Mouse (Mus musculus) kidney, adult 8-10 months (tissue): ENCODE results near the gene Rps21.
A peak's percentile ranks its signal among the peaks of the same experiment; 100 is the strongest.

Source experiments
- DNase-seq, 2 experiments: peaks; one replicate each; pipeline ENCODE4 v3.0.0; 2022

The Rps21 gene

DNA sequence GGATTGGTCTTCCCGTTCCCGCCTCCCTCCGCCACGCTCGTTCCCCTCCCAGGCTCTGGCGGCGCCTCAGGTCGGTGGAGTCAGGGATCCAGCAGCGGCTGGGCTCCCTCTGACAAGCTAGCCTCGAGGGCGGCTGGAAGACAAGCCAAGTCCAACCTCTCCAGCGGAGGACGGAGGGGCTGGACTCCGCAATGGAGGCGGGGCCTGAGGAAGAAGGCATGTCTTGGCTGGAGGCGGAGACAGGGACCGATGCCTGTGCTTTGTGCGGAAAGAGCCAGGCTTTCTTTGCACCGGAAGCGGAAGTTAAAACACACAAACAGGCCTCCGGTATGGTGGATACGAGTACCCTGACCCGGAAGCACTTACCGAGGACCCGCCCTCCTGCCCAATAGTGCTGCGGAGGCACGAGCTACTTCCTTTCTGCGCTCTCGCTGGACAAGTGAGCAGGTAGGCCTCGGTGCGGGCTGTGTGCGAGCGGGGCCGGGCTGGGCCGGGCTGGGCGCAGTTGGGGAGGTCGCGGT, at the start of gene Rps21:
Gene Rps21 (plus strand): TSS at position 377 of the 521 bp plus-strand sequence.
- peak; percentile 98 to 99 for DNase-seq

DNA sequence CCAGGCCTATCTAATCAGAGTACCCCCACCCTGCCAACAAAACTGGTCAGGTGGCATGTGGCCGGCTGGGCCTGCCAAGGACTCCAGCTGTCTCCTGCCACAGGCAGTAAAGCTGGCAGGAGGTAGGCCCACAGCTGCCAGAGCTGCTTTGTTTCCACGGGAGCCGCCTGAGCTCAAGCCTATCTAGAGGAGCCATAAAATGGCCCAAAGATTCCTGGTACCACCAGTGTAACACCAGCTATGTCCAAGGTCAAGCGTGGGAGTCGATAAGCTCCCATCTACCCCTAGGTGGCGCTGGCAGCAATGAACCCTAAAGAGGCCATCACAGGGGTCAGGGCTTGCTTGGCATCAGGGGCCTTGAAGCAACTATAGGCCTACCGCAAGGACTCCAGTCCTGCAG, 49.3 kb upstream of the Rps21 start:
- DNase-seq, result peak; percentile 65 to 73

DNA sequence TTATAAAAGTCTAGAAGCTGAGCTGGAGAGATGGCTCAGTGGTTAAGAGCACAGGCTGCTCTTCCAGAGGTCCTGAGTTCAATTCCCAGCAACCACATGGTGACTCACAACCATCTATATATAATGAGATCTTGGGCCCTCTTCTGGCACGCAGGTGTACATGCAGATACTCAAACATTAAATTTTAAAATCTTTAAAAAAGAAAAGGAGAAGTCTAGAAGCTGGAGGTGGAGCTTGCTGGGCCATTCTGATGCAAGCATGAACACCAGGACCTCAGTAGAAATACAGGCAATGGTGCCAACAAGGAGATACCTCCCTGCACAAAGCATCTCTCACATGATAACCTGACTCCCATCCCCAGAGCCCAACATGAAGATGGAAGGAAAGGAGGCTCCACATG, 48.2 kb upstream of the Rps21 start:
- DNase-seq, result no peak

DNA sequence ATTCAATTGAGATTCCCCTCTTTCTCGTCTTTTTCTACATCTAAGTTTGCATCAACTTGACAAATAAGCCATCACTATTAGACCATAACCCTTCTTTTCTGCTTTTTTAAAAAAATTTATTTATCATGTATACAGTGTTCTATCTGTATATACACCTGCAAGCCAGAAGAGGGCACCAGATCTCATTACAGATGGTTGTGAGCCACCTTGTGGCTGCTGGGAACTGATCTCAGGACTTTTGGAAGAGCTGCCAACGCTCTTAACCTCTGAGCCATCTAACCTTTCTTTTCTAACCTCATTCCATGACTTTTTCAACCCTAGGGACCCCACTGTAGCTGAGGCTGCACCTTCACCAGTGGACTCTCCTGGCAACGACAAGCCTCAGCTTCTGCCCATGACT, 44.9 kb upstream of the Rps21 start:
- DNase-seq, result no peak

DNA sequence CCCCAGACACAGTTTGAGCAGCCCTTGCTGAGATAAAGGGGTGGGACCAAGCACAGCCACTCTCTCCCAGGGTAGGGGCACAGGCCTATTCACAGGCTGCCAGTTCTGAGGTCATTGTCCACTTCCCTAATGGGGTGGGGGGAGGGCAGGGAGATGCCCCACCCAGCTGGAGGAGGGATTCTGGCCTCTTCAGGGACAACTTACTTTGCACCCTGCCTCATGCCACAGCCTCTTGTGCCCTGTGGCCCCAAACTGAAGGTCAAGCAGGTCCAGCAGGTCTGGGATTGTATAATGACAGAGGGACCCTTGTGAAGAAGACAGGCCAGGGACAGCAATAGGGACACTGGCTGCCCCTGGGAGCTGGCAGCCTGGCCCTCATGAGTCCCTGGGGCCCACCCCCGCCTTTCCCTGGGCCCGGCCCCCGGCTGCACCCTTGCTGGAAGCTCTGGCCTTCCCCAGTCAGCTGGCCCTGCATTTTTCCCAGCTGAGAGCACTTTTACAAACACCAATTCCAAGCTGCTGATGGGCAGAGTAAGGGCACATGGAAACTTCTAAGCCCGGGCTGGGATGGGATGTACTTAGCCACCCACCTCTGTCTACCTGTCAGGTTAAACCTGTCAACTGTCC, 42.7 kb upstream of the Rps21 start:
- peak; percentile 72 to 76 for DNase-seq

DNA sequence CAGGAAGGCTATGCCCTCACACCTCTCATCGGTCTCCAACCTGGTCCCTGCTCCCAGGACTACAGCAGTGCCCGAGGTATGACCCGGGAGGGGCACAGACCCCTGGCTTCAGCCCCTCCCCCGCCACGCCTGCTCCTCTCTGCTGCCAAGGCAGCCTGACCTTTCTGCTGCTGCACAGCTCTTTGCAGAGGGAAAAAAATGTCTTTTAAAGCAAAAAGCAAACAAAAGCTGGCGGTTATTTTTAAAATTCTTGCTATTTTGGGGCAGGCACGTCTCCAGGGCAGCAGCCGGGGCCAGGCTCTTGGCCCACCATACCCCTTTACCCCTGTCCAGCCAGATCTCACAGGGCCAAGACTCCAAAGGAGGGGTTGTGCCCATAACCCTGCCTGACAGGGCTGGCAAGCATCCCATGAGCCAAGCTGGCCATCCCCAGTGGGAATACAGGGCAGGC, 42.1 kb upstream of the Rps21 start:
- peak; percentile 72 to 73 for DNase-seq

DNA sequence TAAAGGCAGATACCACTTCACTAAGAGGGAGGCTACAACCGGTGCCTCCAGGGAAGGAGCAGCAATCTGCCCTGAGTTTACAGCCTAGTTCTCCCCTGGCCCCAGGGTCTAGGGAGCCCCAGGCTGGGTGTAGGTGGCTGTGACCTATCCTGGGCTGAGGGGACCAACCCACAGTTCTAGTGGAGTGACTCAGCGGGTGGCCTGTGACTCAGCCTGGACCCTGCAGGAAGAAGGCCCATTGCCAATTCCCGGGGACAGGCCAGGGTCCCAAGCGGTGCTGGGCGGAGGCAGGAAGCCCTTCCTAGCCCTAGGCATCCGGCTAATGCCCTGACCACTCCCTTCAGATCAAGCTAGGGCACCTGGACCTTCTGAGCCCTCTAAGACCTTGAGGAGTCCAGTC, 41.2 kb upstream of the Rps21 start:
- DNase-seq, result peak; percentile 64 to 71

DNA sequence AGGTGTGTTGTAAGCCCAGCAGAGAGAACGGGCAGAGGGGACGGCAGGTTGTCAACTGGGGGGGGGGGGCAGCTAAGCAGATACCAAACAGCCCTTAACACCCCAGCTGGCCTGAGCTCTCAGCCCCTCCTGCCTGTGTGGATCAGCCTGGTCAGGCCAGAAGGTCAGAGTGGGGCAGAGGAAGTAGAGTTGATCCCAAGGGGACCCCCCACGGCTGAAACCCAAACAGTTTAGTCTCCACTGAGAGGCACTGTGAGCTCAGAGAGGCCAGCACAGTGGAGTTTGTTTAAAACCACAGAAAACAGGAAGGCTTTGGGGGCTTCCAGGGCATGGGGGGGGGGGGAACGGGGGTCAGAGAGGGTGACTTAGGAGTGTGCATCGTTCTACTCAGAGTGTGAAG, 40.3 kb upstream of the Rps21 start:
- DNase-seq, result no peak

DNA sequence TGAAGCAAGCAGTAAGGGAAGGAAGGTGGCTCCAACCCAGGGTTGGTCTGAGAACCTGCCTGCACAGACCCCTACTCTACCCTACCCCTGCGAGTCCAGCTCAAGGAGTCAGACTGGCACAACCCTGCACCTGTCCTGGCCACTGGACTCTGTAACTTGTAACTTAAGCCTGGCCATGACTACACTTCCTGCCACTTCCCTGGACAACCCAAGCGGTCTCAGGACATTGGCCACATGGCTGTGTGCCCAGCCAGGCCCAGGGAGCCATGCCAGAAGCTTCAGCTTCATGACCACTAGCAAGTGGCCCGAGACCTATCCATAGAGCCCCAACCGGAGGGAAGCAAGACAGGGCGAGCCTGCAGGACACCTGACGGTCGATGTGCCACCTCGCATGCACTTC, 39.6 kb upstream of the Rps21 start:
- peak; percentile 98 to 99 for DNase-seq

DNA sequence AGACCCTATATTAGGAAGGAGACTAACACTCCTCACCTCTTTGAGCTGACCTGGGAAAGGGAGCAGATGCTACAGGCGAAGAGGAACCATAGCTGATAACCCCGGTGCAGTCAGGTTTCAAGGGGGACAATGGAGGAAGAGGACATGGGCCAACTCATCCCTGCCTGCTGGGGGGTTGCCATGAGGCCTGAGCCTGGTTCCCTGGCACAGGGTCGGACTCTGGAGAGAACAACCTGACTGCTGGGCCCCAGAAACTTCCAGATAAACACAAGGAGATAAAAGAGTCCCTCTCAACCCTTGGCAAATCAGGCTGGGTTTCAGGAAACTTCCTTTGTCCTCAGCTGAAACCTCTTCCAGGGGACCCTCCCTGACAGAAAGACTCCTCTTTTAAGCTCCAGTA, 38.9 kb upstream of the Rps21 start:
- no peak for DNase-seq

DNA sequence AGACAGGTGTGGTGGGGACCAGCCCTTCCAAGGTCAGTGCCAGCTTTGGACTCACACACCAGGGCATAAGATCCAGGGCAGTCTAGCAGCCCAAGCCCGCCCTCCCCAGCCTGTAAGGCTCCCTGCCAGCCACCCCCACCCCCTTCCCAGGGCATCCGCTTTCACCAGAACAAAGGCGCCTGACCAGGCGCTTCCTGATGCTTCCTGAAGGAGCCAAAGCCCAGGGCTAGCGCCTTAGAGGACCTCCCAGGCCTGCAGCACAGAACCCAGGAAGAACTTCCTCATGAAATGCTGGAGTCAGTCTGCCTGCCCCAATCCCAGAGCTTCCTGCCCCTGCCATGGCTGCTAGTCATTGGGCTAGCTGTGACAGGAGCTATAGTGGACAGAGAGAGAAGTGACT, 38.5 kb upstream of the Rps21 start:
- peak; percentile 66 to 69 for DNase-seq

DNA sequence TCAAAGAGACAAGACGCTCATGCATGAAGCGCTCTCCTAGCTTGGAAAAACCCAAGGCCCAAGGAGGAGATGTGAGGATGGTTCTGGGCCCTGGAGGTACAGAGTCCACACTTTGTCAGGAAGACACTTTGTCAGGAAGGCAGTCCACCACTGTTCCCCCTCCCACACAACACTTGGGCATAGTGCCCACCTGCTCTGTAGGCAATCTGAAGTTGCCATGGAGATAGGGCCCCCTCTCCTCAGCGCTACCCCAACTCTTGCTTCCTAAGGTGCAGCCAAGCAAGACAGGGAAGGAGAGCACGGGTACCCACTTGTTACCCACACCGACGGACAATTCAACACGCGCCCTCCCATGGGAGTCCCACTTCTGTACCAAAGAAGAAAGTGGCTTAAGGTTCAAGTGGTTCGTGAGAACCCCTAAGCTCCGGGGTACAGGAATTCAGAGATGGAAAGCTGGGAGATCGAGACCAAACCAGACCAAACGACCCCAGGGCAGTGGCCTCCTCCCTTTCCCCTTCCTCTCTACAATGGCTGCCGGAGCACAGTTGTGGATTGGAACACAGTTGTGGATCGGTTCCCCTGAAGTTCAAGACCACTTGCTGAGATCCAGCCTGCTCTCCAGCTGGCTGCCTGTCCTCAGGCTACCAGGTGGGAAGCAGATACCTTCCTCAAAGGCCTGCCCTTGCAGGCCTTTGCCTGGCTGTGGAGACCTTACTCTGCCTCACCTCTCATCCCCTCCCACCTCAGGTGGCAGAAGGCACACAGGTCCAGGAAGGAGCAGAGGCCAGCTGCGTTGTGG, 37.8 kb upstream of the Rps21 start:
- DNase-seq, result peak in 1 of 2 experiments; percentile 50

DNA sequence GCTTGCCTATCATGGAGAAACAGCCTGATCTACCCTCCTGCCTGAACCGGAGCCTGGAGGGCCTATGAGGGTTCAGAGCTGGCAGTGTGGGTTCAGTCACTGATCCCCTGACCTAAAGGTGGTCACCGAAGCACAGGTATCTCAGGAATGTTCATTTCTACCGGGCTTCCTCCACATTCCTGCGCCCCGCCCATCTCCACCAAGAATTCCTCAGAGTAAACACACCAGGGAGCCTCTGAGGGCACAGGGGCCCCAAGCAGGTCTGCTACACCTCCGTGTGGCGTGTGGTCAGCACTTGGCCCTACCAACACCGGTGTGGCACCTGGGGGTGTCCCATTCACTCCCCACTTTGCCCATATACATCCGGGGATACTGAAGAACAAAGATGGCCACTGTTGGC, 37.0 kb upstream of the Rps21 start:
- peak; percentile 51 to 65 for DNase-seq

DNA sequence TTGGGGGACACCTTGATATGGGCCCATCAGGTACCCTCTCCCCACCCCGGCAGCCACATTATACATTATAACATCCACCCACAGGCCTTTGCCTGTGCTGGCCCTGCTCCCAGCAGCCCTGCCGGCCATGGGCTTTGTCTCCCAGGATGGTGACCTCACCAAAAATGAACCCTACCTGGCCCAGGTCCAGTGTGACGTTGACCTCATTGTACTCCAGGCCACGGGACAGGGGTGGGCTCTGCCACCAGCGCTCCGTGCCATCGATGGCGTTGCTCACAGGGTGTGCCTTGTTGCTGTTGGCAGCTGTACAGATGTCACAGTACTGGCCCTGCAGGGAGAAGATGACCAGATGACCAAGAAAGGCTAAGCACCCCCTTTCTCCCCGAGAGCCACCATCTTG, 36.1 kb upstream of the Rps21 start:
- peak in 1 of 2 experiments; percentile 58 for DNase-seq

DNA sequence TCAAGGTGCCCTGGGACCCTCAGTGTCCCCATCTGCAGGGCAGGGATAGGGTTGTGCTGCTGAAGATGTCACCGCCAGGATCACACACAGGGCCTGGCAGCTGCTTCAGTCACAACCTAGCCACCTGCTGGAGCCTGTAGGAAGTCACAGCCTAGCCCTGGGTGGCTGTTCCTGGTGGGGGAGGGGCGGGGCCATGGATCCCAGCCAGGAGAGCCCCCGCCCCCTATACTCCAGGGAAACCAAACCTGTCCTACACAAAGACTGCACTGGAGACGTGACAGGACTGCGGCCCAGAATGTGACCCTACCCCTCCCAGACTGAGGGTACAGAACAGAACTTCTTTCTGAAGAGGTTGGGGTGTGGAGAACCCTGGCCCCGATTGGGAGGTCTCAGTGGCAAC, 34.9 kb upstream of the Rps21 start:
- DNase-seq, result peak in 1 of 2 experiments; percentile 47

DNA sequence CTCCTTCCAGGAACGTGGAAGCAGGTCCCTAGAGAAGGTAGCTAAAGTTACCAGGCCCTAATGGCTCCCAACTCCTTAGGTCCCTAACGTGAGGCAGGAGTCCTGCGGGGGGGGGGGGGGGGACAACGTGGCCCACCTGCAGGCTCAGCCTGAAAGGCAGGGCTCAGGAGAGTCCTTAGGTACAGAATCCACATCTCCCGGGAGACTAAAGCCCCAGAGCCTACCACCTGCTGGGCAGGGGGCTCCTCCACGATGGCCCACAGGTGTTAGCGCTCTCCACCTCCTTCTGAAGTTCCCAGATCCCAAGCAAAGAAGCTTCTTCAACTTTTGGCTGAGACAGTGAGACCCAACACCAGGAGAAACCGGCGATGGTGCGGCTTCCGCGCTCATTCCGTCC, 32.5 kb upstream of the Rps21 start:
- DNase-seq, result no peak

DNA sequence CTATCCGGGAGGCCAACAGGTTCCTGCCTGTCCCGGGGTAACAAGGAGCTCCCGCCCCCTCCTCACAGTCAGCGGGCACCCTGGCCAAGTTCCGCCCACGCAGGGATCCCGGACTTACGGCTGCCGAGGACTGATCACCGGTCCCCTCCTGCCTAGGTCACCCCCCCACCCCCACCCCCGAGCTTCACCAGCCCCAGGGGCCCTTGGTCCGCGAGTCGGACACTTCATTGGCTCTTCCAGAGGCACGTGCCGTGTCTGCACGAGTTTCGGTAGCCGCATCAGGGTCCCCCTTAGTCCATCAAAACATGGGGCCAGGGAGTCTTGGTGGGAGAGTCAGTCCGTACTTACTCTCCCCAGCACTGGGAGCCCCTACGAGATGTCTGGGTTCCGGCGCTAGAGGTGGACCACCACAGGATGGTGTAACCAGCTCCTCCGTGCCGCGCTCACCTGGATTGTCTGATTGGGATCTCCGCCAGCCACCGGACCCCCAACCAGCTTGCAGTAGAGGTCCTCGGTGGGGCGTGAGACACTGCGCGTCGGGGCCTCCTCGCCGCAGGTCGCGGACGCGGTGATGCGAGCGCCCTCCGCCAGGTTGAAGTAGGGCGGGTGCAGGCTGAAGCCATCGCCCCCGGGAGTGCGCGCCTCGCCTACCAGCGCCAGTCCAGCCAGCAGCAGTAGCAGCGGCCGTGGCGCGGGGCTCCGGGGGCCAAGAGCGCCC, 32.0 kb upstream of the Rps21 start:
- DNase-seq, result peak in 1 of 2 experiments; percentile 62

DNA sequence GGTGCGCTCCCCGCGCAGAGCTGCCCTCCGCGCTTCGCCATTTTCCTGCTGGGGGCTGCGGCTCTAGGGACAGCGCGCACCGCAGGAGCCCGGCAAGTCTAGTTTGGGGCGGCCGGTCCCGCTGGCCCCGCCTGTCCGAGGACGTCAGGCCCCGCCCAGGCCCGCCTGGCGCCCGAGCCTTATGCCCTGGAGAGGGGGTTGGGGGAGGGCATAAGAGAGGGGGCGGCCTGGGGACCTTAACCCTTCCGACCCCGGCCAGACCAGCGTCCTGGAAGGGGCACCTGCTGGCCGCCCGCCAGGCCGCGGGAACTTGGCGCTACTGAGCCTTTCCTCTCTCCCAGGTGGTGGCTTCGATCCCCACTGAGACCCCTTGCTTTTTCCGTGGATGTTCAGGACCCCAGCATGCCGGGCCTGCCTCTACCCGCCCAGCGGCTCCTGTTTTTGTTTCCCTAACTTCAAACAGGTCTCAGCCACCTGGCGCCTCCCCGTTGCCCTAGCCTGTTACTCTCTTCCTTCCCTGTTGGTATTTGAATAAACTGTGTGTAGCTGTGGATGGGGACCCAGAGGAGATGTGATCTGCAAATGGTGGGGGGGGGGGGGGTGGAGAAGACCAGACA, 31.3 kb upstream of the Rps21 start, which contains the start of gene Lama5:
Gene Lama5 (minus strand): TSS at position 98 of the 617 bp plus-strand sequence.
- peak; percentile 81 for DNase-seq

DNA sequence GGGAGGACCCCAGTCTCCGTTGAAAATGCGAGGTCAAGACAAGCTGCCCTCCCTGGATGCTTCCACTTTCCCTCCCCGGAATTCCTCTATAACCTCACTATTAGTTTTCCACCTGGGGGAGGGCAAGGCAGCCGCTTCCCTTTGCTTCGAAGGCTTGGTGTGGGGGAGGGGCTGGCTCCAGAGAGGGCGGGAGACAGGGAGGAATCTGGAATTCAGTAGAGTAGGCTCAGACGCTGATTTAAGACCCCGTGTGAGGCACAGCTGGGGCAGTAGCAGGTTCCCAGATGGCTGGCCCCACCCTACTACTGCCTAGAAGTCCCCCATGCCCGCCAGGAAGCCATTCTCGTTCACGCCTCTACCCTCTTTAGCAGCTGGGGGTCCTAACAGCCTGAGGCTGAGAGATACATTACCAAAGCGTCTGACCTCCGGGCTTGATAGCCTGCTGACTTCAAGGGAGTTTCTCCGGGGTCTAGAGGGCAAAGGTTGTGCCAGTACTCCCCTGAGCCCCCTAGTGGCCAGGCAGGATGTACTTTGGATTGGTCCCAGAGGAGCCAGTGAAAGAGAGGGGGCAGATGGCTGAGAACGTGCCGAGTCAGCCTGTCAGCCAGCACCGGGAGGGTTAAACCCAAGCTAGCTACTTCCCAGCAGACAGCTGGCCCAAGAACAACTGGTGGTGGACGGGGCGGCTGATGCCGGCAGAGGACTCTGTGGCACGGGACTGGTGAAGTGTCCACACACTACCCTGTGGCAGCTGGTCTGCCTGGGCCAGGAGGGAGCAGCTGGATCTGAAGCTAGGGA, 29.7 kb upstream of the Rps21 start:
- peak; percentile 82 to 84 for DNase-seq

DNA sequence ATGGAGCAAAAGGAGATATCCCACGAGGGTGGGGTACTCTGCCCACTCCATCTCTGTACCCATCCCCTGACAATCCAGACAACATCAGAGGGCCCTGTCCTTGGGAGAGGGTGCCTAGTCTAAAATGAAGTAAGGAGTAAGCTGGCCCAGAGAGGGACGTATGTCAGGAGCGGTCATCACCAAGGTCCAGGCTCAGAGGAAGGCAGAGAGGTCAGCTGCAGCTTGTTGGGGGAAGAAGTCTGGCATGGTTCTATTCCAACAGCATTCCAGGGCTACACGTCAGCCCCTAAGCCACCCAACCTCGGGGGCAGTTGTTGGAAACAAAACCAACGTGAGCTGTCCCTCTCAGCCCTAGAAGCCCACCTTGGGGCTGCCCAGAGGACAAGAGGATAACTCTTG, 29.1 kb upstream of the Rps21 start:
- DNase-seq, result no peak

DNA sequence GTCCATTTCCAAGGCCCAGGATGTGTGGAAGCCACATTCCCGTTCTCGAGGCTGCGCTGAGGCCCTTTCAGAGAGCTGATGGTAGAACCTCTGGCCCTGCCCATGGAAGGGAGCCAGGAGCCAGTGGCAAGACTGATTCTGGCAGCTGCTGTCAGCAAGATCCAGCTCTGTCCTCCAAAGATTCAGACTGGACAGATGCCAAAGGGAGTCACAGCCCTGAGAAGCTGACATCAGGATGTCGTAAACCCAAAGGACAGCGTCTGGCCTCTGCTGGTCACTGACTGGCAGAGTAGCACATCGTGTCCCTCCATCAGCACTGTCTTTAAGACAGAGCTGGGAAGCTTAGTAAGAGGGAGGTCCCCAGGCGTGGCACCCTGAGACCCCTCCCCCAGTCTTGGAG, 28.6 kb upstream of the Rps21 start:
- DNase-seq, result peak; percentile 67 to 68

DNA sequence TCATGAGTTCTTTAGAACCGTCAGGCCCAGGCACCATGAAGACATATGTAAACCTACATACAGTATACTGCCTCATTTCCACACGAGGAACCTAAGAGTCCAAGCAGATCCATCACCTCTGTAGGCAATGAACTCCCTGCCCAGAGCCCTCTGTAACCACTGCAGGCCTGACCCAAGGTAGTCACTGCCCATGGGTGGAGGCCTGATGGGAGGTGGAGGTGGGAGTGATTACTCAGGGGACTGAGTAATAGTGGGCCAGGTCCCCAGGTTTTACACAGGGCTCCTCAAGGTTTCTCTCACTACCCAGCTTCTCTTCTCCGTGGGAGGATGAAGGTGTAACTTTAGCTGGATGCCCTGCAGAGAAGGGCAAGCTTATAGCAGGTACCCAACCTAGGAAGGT, 28.0 kb upstream of the Rps21 start:
- no peak for DNase-seq
